Mouse (Mus musculus) stomach, embryonic 14.5 days (tissue): ENCODE data around the gene Eva1a. TPM values are rescaled to one million over a fixed set of nuclear protein-coding genes. Genes with fewer than 3 reads are reported as not detected.

Experiments
- ATAC-seq: fragments of 200-750 bp; cut with Nextera tagmentation; 2 replicates; pipeline ENCODE4 v1.8.0; 2017; ENCODE audit warnings: low read depth, moderate TSS enrichment; ENCODE audit not compliant: insufficient number of reproducible peaks, insufficient read depth, low FRiP score
- H3K27ac ChIP-seq: fragments of 300-500 bp; sonication (generic); 2 replicates; pipeline ENCODE4 v1.5.1; 2014; ENCODE audit warnings: mild to moderate bottlenecking, low read length, moderate library complexity, mixed read lengths
- H3K27me3 ChIP-seq: fragments of 300-500 bp; sonication (generic); 2 replicates; pipeline ENCODE4 v1.6.1; 2014; ENCODE audit warnings: low read length, control low read depth, mixed read lengths; ENCODE audit not compliant: control insufficient read depth, insufficient read depth
- H3K36me3 ChIP-seq: fragments of 300-500 bp; sonication (generic); 2 replicates; pipeline ENCODE4 v1.6.1; 2014; ENCODE audit warnings: mild to moderate bottlenecking, control low read depth, low read length, moderate library complexity, mixed read lengths; ENCODE audit not compliant: control insufficient read depth, insufficient read depth
- H3K4me1 ChIP-seq: fragments of 300-500 bp; sonication (generic); 2 replicates; pipeline ENCODE4 v1.6.1; 2014; ENCODE audit warnings: low read length, control low read depth, mixed read lengths; ENCODE audit not compliant: control insufficient read depth, insufficient read depth
- H3K4me2 ChIP-seq: fragments of 300-500 bp; sonication (generic); replicated peaks from 2 replicates; pipeline ENCODE4 v1.6.1; 2014; ENCODE audit warnings: low read depth, low read length, control low read depth
- H3K4me3 ChIP-seq: fragments of 300-500 bp; sonication (generic); 2 replicates; pipeline ENCODE4 v1.5.1; 2014; ENCODE audit warnings: low read depth, low read length, control low read depth
- H3K9ac ChIP-seq: fragments of 300-500 bp; sonication (generic); replicated peaks from 2 replicates; pipeline ENCODE4 v1.6.1; 2014; ENCODE audit warnings: low read depth, mild to moderate bottlenecking, control low read depth, low read length, moderate library complexity, mixed read lengths
- H3K9me3 ChIP-seq: fragments of 300-500 bp; sonication (generic); 2 replicates; pipeline ENCODE4 v1.6.1; 2016; ENCODE audit warnings: low read depth, low read length, control low read depth; ENCODE audit not compliant: control insufficient read depth
- WGBS: fragments of 180-500 bp; shearing (Covaris S2); extraction: QIAGEN DNeasy Blood & Tissue Kit; methylation state at CpG from one replicate; pipeline ENCODE4 v1.1.7; 2014; 5-methylcytosine and 5-hydroxymethylcytosine counted together
- polyA plus RNA-seq: library from polyadenylated mRNA; unstranded; fragments of >200 nt; fragmentation: Nextera tagmentation; extraction: Ambion mirVana; gene quantifications from 2 replicates; pipeline ENCODE4 v1.2.1, GENCODE M21; 2014

Gene Eva1a
- polyA plus RNA-seq, 1 experiment from 2014 or later: 26.1 TPM

DNA sequence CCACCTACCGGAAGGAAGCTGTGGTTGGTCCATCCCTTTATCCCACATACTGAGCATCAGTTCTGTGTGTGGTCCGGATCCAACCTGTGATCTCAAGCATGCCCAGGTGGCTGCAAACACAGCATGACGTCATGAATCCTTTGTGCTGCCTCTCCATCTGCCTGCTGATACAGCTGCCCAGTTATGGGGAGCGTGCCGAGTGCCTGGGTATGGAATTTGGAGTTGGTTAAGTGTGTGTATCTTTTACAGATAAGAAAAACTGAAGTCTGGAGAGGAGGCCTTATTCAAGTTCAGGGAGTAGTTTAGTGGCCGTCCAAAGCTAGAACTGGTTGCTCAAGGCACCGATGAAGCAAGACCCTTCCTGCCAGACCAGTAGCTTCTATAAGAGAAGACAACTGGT is 875 bp upstream of the Eva1a start:
- no peak overlapping the region for H3K9ac ChIP-seq
- no peaks in the 10 kb centered on the region for H3K9me3 ChIP-seq
- H3K27me3 ChIP-seq: no peaks in the 10 kb centered on the region
- H3K27ac ChIP-seq: no peak overlapping the region
- no peak for ATAC-seq
- H3K36me3 ChIP-seq: no peaks in the 10 kb centered on the region
- H3K4me1 ChIP-seq: peaks cover 19% of the 10 kb centered on the region; the same call in 1 of the 2 replicates
- no peak overlapping the region for H3K4me3 ChIP-seq
- H3K4me2 ChIP-seq: no peak overlapping the region
- WGBS: 63% methylated on average over 7 of the region's 7 CpGs

DNA sequence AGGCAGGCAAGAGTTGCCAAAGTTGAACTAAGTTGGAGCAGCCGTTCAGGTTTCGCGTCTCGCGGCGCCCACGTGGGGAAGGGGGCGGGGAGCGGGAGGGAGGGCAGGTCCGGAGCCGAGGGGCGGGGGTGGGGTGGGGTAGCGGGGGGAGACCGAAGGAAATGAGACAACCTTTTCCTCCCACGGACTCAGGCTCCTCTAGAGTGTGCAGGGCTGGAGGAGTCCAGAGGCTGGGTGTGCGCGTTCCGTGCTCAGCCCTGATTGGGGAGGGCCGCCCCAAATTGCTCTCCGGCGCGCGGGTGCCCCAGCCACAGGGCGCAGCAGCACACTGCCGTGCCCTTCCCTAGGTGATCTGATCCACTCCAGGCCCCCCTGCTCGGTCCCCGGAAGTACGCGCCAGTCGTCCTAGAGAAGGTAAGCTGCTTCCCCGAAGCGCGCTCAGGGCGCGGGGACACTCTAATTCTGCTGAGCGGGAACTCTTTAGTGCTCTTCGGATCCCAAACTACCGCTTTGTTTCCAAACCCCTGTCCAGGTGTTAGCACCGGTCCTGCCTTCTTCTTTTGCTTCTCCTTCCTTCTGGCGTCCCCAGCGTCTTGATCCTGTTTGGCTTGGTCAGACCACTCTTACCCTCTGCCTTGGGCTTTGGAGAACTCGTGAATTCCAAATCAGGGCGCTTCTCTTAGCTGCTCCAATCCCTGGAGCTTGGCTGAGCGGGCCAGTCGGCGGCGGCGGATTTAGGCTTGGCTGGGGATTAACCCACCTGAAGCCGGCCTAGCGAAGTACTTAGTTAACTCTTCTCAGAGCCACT is 849 bp downstream of the Eva1a start:
- Histone ChIP-seq H3K27ac (peak overlapping the region; percentile 91), H3K9ac (peak overlapping the region; percentile 72), H3K36me3 (no peaks in the 10 kb centered on the region), H3K9me3 (no peaks in the 10 kb centered on the region), H3K4me1 (peaks cover 33% of the 10 kb centered on the region), H3K27me3 (no peaks in the 10 kb centered on the region), H3K4me3 (peak overlapping the region; percentile 63), H3K4me2 (peak overlapping the region; percentile 89)
- peak; percentile 75; the same call in 1 of the 2 replicates for ATAC-seq
- whole genome bisulfite sequencing: under 1% methylated on average over 38 of the region's 50 CpGs

DNA sequence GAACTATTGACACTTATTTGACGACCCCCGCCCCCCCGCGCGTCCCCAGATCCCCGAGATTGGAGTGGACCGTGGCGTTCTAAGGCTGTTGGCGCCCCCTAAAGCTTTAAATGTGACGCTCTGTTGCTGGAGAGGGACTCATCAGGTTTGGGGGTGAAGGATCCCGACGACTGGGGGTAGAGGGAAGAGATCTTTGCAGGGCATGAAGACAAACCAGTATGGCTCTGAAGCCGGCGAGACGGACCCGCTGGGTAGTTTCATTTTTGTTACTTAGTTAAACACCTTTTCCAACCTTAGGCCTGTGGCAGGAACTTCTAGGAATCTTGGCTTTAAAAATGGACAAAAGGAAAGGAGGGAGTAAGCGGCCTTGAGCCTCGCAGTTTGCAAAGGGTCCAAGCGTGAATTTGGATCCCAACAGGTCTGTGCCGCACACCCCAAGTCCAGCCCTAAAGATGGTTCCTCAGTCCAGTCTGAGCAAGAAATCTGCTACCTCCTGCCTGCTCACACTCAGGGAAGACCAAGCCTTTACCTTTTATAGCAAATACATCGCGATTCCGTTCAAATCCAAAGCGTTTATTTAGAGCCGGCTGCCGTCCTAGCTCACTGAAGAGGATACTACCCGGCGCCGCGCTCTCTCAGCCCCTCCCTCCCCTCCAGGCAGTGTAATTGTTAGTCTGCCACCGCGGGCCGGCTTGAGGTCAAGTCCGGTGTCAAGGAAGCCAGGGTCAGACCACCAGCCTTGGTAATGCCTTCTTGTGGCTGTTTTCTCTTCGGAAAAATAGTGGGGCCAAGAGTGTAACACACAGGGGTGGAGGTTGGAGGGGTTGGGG is 1.7 kb downstream of the Eva1a start:
- Histone ChIP-seq H3K27me3 (no peaks in the 10 kb centered on the region), H3K9ac (peak overlapping the region; percentile 72), H3K9me3 (no peaks in the 10 kb centered on the region), H3K36me3 (no peaks in the 10 kb centered on the region), H3K4me1 (peaks cover 35% of the 10 kb centered on the region), H3K27ac (peak overlapping the region; percentile 91), H3K4me3 (peak overlapping the region; percentile 63), H3K4me2 (peak overlapping the region; percentile 89)
- peak; percentile 12; the same call in 1 of the 2 replicates for ATAC-seq
- WGBS: under 1% methylated on average over 35 of the region's 35 CpGs

DNA sequence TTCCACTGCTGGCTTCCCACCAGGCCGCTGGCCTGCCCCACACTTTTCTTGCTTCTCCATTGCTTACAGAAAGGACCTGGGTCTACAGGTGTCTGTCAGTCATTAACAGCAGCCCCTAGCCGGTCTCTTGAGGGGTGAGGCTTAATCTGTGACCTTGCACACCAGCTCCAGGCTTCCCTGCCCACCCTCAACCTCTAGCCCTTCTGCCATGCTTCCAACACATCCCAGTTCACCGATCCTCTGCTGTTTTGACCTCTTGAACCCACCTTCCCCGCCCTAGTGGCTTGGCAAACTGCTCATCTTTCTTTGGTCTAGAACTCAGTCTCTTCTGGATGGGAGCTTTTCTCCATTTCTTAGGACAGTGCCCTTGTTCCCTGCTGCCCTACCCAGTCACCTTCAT is 2.8 kb downstream of the Eva1a start:
- no peaks in the 10 kb centered on the region for H3K9me3 ChIP-seq
- no peak overlapping the region for H3K27ac ChIP-seq
- ATAC-seq: no peak
- 0 out of 2 replicates have a peak overlapping the region, but pooled peaks have one; percentile 2 for H3K9ac ChIP-seq
- peak overlapping the region; percentile 89 for H3K4me2 ChIP-seq
- peaks cover 35% of the 10 kb centered on the region for H3K4me1 ChIP-seq
- no peaks in the 10 kb centered on the region for H3K36me3 ChIP-seq
- H3K4me3 ChIP-seq: peak overlapping the region; percentile 63
- WGBS: 36% methylated on average over 4 of the region's 4 CpGs
- H3K27me3 ChIP-seq: no peaks in the 10 kb centered on the region

DNA sequence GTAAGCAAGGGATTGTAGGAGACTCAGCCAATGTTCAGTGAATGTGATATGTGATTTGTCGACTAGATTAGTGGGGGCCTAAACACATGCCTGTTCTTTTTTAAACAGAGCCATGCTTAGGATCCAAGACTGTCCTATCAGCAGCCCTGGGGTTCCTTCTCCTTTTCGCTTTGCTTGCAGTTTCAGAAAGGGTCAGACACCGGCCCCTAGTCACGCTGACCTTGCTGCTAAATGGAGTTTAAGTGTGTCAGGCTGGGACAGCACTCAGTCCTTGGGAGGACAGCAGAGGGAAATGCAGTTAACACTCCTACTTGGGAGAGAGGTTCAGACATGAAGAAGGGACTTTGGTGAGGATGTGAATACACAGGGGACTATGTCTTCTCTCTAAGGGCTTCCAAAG is 3.7 kb downstream of the Eva1a start:
- H3K9ac ChIP-seq: no peak overlapping the region
- no peaks in the 10 kb centered on the region for H3K36me3 ChIP-seq
- WGBS: 55% methylated on average over 4 of the region's 4 CpGs
- 0 out of 2 replicates have a peak overlapping the region, but pooled peaks have one; percentile 89 for H3K4me2 ChIP-seq
- no peaks in the 10 kb centered on the region for H3K27me3 ChIP-seq
- no peak for ATAC-seq
- H3K4me1 ChIP-seq: peaks cover 35% of the 10 kb centered on the region
- H3K27ac ChIP-seq: no peak overlapping the region
- no peaks in the 10 kb centered on the region for H3K9me3 ChIP-seq
- no peak overlapping the region for H3K4me3 ChIP-seq

DNA sequence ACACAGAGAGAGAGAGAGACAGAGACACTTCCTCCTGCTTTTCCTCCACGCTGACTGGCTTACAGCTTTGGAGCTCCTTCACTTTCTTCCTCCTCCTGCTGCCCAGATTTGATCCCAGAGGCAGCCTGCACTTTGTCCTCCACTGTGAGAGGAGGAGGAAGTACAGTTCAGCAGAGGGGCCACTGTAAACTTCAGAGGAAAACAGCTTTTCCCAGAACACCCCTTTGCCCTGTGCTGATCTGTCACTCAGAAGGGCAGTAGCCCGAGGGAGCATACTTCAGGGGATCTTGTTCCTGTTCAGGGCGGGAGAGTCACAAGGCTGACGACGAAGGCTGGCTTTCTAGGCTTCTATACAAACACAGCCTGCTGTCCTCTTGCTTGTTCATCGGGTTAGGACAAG is 7.1 kb downstream of the Eva1a start:
- Histone ChIP-seq H3K4me3 (no peak overlapping the region), H3K9ac (no peak overlapping the region), H3K36me3 (no peaks in the 10 kb centered on the region), H3K4me2 (no peak overlapping the region), H3K27me3 (no peaks in the 10 kb centered on the region), H3K27ac (no peak overlapping the region), H3K4me1 (peaks cover 29% of the 10 kb centered on the region), H3K9me3 (no peaks in the 10 kb centered on the region)
- 37% methylated on average over 6 of the region's 6 CpGs for WGBS
- ATAC-seq: no peak

DNA sequence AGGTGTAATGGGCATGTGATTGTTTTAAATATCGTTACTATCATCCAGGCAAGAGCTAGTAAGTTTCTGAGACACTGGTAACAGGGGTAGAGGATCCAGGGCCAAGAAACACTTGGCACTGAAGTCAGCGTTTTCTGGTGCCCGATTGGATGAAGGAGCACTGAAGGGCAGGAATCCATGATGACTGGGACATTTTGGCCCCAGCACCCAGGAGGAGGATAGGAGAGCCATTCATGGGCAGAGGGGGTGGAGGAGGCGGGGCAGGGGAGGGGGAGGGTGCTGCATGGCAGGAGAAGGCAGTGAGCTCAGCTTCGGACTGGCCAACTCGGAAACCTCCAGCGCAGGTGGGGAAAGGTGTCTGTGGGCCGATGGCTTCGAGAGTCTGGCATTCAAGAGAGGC is 9.4 kb downstream of the Eva1a start:
- Histone ChIP-seq H3K4me3 (no peak overlapping the region), H3K9me3 (no peaks in the 10 kb centered on the region), H3K27me3 (no peaks in the 10 kb centered on the region), H3K9ac (no peak overlapping the region), H3K27ac (no peak overlapping the region), H3K36me3 (no peaks in the 10 kb centered on the region), H3K4me2 (no peak overlapping the region), H3K4me1 (peaks cover 13% of the 10 kb centered on the region)
- 76% methylated on average over 9 of the region's 9 CpGs for WGBS
- ATAC-seq: no peak

DNA sequence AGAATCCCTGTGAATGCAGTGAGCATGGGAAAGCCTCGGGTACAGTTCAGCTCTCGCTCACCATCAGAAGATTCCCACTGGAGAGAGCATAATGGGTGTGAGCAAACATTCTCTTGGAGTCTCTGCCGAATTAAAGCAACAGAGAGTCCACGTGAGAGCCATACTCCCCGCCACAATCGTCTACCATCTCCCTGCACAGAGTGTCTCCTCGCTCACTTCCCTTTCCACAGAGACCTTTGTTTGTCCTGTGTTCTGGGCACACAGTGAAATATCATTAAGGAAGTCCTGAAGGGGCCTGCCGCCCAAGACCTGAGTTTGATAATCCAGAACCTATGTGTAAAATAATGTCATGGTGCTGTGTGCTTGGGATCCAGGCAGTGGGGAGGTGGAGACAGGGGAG is 10.7 kb downstream of the Eva1a start:
- Histone ChIP-seq H3K4me3 (no peak overlapping the region), H3K27me3 (no peaks in the 10 kb centered on the region), H3K9me3 (no peaks in the 10 kb centered on the region), H3K4me1 (peaks cover 3% of the 10 kb centered on the region; the same call in 1 of the 2 replicates), H3K4me2 (no peak overlapping the region), H3K36me3 (no peaks in the 10 kb centered on the region), H3K27ac (no peak overlapping the region), H3K9ac (no peak overlapping the region)
- no peak for ATAC-seq
- 76% methylated on average over 8 of the region's 8 CpGs for WGBS
